Mouse (Mus musculus) erythroblast, embryonic 14.5 days (primary cell): ENCODE measurements around the gene Gbx1.

Experiments
- GATA1 ChIP-seq: IDR thresholded peaks from 2 replicates; pipeline ENCODE4 v1.6.1; 2012; ENCODE audit warnings: low read length, inconsistent platforms, mixed read lengths
- TAL1 ChIP-seq: IDR thresholded peaks from 3 replicates; pipeline ENCODE4 v1.6.1; 2012; ENCODE audit warnings: low read length, inconsistent platforms, mixed read lengths

DNA sequence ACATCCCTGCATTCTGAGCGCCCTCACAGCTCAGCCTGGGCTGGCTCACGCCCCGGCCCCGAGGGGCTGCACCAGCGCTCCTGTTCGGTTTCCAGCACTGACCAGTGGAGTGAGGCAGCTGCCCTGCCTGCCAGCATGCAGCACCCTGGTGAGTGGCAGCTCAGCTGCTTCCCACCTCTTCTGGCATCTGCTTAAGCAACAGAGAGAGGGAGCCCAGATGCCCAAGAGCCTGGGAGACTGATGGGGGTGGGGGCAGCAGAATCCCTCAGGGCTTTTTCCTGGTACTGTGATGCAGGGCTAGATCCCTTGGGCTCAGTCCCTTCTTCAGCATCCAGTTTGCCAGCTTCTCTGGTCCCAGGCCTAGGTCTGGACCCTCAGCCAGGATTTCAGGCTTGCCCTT lies 30.2 kb downstream of the Gbx1 start:
- TF ChIP-seq TAL1 (no peak), GATA1 (no peak)
